Mouse (Mus musculus) thymus, postnatal 25 days (tissue): ENCODE results near the gene Vwa8.

Experiments used
- DNase-seq: peaks from one replicate; pipeline ENCODE4 v3.0.0; 2022

Vwa8 gene

DNA sequence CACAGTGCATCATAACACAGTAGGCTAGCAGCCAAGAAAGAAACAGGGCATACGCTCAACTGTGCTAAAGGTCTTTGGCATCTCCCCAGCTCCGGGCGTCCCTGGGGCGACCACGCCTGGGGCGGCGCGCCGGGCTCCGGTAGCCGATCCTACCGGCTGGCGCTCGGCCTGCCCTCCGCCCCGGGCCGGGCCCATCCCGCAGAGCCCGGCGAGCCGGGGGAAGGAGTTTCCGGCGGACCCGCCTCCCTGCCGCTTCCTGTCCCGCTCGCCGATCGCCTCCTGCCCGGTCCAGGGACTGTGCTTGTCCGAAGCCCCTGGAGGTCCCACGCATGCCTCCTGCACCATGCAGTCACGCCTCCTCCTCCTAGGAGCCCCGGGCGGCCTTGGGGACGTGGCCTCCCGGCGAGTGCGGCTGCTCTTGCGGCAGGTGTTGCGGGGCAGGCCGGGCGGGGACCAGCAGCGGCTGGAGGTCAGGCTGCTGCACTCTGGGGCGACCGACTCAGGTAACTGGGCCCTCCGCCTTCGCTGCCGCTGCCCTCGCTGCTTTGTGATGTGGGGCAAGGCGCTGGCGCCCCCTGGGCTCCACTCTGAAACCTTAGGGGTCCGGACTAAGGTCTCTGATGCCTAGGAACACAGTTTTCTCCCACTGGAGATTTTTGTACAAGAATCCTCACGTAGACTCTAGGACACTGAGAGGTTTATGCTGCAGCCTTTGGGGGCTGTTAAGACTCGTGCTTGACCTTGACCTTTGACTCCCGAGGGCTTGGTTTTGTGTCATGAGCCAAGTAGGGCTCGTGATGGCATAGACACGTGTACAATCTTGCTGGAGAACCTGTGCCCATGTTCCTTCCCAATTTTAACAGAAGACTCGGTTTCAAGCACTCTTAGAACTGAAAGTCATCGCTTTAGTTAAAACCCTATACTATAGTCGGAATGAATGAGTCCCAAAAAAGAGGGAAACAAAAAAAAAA, at the start of gene Vwa8:
Gene Vwa8 (plus strand): TSS at position 112 of the 971 bp plus-strand sequence.
- peak; percentile 81 for DNase-seq

DNA sequence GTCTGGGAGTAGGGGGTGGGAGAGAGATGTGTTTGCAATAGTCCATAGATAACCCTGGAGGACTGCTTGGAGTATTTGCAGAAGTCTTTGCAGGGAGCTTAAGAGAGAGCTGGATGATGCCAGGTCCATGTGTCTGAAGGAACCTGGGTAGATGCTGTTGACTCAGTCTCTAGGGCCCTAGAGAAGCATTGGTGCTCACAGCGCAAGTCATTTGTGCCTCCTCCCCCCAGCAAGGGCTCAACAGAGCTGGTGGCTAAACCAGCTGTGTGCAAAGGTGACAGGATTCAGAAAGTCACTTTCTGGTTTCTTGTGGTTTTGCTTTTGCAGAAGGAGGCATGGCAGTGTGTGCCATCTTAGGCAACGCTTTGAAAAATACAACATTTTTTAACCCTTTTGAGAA, 46.5 kb upstream of the Vwa8 start:
- peak; percentile 46 for DNase-seq

DNA sequence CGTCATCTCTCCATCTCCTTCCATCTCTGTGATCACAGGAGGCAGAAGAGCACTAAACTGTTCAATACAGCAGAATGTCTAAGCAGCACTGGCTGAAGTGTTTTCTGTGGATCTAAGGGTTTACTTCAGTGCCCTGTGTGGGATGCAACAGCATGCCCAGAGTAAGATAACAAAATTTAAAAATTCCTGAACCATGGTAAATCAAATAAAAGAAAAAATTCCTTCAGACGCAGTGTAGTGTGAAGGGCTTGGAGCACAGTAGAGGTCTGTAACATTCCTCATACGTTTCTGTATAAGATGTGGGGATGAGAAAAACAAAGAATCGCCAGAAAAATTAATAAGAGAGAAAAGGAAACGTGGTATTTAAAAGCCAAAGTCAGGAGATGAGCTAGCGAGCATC, 44.9 kb upstream of the Vwa8 start:
- DNase-seq: no peak

DNA sequence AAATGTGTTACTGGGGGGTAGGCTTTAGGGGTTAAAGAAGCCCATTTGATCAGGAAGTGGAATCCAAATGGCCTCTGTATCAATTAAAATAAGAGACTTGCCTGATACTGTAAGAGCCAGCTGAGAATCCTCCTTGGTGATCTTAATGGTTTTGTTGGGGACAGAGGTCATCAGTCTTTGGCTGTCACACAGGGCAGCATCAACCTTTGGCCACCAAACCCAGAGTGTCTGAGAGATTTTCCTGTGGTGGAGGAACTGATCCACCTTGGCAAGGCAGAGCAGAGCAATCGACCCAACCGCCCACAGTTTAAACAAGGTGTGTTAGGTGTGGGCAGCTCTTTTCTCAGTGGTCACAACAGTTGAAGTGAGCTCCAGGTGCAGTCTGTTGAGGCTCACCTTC, 36.0 kb upstream of the Vwa8 start:
- no peak for DNase-seq

DNA sequence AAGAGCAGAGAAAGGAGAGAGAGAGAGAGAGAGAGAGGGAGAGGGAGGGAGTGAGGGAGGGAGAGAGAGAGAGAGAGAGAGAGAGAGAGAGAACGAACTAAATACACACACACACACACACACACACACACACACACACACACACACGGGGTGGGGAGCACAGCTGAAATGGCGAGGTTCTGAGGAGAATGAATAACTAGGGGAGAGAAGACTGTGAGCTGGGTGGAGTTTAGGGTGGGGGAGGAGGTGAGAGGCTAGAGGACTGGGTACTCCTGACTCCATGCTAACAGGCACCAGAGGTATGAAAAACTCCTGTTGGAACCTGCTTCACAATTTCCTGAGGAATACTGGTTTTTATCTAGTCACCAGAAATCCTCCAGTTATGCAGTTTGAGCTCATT, 32.4 kb upstream of the Vwa8 start:
- DNase-seq: no peak

DNA sequence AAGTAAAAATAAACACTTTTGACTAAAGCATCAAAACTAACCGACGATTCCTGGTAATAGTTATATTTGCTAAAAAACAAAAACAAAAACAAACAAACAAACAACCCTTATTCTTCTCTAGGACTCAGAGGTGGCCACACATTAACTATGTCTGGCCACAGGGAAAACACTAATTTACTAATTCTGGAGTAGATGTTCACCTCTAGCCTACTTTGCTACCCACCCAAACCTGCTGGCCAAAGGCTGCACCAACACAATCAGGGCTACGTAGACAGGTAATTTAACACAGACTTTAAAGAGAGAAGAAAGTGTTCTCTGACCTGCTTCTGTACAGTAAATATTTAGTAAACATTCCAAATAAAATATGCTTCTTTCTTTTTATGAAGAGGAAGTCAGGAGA, 31.2 kb upstream of the Vwa8 start:
- DNase-seq: no peak

DNA sequence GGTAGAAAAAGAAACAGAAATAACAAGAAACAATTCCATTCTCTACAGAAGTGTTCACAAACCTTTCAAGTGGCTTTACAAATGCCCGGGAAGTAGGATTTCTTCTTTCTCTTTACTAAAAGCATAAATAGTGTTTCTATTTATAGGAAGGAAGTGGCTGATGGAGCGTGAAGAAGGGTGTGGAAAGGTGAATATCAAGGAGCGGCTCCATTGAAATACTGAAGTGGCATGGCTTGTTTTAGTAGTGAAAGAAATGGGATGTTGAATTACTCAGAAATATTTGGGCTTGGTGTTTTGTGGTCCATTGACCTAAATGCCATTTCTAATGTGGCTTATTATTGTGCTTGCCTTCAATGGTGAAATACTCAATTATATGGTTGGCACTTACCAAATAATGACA, 30.4 kb upstream of the Vwa8 start:
- DNase-seq: no peak

DNA sequence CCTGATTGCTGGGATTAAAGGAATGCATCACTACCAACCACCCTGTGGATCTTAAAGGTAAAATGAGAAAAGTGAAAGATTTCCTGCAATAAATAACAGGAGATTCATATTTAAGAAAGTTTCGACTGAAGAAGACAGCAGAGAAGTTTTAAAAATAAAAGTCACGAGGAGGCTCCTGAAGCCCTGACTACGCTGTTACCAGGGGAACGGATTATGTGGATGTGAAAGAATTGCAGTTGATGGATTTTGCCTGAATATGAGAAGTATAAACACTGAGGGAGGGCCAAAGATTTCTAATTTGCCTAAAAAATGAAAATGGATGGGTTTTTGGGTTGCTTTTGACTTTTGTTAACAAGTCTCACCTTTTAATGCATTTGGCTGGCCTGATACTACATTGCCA, 24.8 kb upstream of the Vwa8 start:
- no peak for DNase-seq

DNA sequence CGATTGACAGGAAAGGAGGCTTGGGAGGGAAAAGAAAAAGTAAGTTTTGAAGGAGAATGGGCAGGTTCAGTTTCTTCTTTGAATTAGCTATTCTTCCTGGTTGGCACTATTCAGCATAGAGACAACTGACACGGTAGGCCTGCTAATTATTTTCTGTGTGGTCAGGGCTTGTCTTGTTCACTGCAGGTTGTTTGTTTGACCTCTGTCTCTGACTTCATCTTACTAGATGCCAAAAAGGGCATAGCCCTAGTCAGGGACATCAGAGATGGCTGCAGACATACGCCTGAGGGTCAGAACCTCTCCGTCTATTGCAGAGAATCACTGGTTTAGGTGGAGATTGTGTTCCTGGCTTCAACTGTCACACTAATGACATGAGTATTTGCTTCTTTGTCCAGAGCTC, 24.3 kb upstream of the Vwa8 start:
- DNase-seq: no peak

DNA sequence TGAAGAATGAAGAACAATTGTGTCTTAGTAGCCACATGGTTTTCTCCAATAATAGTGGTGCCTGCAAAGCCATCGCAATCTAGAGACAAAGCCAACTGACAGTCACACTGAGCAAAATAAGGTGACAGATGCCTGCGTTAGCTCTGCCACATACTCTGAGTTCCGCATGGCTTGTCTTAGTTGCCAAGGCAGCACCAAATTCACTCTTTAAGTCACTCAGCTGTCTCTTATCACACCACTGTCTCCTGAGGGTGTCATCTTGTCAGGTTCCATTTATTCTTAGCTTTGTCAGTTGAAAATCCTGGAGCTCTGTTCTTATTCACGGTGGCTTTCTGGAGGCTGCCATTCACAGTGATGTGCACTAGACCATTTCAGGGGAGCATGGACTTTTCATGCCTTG, 17.7 kb upstream of the Vwa8 start:
- no peak for DNase-seq

DNA sequence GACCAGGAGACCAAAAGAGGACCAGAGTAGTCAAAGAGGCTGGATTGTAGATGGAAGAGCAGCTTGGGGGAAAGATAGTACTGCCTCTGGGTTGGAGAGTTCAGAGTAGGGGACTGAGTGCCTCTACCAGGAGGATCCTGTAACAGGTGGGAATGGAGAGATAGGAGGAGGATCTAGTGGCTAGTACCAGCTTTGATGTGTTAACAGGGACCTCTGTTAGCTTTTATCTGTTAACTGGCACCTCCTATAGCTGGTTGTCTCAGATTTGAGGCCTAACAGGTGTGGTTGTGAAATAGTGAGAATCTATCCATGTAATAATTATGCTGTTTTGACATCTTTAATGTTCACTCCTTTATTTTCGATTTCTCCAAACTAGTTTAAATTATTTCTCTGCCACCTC, 904 bp upstream of the Vwa8 start:
- no peak for DNase-seq

DNA sequence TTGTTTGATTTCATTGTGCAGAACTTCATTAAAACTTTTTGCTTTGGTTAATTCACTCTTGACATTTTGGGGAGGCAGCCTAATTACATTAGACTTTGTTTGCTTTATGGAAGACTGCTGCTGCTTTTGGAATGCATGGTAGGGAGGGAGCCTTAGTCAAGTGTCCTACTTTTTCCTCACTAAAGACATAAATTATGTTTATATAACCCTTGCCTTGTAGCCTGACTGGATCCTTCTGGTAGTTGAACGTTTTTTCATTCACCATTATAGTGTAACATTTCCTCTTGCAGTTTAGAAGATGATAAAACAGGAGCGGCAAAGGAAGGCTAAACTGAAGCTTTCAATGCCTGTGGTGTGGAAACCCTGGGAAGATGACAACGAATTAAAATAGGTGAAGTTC, 375 bp upstream of the Vwa8 start:
- DNase-seq: no peak

DNA sequence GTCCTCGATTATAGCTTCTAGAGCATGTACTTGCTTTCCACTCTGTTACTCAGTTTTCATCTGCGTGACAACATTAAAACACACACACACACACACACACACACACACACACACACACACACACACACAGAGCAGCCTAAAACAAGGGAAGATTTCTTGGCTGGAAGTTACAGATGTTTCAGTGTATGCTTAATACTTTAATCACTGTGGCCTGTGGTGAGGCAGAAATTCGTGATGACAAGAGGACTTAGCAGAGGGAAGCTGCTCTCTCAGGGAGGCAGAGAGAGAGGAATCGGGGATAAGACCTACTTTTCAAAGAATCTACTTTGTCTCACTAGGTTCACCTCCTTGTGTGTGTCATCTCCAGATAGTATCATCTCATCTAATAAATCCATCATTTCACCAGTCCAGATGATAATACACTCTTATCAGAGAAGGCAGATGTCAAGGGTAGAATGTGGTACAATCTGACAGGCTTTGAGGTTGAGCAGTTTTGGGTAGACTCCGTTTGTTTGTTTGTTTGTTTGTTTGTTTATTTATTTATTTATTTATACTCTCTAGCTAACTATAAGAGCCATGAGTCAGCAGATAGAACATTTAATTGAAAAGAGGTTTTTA, 1.2 kb downstream of the Vwa8 start:
- no peak for DNase-seq

DNA sequence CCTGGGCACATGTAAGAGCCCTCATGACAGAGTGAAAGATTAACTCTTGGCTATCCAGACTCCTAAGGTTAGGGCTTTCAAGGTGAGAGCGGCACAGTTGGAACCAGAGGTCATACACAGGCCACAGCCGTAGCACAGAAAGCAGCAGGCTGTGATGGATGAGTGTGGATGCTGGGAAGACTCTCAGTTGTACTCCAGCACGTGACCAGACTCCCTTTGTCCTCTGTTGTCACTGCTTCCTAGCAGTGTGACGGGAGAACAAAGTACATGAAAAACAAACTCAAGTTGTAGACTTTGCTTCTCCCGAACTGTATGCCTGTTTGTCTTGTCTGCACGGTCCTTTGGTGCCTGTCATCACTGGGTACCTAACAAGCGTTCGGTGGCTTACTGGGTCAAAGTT, 1.8 kb downstream of the Vwa8 start:
- no peak for DNase-seq

DNA sequence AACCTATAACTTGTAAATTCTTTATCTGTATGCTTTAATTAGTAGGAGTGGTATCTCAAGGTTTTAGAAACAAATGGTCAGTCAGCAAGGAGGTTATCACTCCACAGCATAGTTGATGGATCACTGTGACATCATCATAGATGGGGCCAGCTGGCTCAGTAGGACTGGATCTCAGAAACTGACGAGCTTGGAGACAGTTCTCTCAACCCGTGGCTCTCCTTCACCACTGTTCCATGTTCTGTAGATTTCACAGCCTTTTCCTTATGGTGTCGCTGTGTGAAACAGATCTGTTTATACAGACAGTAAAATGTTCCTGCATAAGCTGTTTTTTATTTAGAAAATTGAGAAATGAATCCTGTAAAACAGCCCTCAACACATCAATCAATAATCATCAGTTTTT, 2.5 kb downstream of the Vwa8 start:
- DNase-seq: no peak

DNA sequence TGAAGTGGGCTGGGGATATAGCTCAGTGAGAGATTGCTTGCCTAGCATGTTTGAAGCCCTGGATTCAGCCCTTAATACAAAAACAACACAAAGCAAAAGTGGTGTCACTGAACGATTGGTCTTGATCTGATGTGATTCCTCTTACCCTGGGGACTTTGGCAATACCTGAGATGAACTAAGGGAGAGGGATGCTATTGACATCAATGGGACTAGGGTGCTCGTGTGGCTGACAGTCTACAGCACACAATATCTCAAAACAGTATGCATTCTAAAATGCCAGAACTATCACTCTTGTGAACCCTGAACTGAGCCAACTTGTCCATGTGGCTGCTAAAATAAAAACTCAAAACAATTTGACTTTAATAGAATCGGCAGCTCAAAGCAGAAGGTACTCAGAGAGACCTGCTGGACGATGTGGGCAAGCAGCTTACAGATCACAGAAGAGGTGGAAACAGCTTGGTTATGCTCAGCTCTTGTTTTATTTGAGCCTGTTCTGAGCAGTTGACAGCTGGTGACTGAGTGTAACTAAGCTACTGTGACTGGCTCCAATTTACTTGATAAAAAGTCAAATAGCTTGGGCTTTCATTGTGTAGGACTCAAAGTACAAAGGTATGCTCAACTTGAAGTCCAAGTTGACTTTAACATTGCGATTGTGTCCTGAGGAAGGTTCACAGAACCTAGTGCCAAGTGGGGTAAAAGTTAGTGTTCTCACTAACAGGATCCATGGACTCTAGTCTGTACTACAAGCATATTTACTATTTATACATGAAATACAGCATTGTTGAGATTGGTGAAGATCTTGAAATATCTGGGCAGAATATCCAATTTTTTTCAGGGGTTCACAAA, 3.8 kb downstream of the Vwa8 start:
- no peak for DNase-seq

DNA sequence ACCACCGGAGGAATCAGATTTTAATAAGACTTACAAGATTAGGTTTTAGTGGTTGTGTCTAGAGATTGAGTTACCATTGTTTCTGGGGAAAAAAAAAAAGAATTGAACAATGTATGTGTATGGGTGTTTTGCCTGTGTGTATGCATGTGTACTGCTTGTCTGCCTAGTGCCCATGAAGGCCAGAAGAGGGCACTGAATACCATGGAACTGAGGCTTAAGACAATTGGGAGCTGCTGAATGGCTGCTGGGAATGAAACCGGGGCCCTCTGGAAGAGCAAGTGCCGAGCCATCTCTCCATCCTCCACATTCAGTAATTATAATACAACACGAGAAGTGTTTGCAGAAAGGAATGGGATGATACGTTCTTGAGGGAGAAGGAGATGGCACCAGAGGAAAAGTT, 12.3 kb downstream of the Vwa8 start:
- no peak for DNase-seq

DNA sequence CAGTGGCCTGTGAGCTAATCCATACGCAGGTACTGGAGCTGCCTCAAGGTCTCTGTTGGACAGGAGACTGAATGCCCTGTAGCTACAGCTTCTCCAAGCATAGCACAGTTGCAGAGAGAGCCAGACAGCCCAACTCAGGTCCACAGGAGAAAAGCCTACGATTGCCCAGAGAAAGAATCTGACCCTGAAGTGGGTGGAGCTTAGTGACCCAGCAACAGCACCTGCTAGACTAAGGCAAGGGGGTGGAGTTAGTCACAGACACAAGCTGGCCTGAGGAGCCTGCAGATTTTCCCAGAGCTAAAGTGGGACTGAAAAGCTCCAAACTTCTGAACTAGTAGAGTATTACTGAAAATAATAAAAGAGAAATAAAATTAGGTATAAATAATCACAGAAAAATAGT, 21.2 kb downstream of the Vwa8 start:
- no peak for DNase-seq

DNA sequence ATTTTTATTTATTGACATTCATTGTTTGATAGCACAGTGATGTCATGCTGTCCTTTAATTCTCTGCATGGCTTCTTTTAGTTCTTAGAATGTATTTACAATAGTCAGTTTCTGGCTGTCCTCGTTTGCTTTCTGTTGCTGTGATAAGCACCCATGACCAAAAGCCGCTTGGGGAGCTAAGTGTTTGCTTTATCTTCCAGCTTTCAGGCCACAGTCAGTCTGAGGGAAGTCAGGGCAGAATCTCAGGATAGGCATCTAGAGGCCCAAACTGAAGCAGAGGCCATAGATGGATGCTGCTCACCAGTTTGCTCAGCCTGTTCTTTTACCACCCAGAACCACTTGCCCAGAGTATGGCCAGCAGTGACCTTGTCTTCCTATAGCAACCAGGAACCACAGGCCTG, 28.3 kb downstream of the Vwa8 start:
- no peak for DNase-seq

DNA sequence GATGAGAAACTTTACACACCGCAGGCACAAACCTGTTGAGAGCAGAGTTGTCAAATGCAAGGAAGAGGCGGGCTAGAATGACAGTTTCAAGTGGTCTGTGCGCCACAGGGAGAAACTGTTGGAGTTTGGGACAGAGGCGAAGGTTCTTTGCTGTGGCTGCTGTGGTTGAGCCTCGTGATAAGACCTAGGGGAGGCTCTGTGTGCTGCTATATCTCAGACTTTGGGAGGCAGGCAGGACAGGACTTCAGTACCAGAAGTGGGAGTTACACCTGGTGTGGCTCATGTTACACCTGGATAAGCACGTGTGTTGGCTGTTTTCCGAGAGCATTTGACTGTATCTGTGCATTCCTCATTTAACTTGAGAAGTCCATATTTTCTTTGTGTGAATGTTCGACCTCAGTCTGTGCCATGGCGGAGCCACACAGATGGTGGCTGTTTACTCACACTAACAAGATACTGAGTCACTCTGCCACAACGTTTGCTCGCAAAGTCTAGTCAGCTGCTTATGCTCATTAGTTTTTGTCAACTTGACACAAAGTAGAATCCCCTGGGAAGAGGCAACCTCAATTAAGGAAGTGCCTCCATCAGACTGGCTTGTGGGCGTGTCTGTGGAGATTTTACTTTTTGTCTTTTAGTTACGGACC, 29.7 kb downstream of the Vwa8 start:
- no peak for DNase-seq

DNA sequence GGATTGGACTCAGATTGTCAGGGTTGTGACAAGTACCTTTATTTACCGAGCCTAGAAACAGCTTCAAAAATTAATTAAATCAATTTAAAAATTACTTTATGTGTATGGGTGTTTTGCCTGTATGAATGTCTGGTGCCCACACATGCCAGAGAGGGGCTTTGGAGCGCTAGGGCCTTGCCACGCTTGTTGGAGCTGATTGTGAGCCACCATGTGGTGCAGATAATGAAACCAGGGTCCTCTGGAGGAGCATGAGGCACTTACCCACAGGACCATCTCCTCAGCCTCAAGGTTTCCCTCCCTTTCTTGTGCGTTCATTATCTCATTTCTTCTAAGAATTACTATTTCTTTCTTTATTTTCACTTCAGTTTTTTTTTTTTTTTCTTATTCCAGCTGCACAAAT, 32.0 kb downstream of the Vwa8 start:
- DNase-seq: no peak

DNA sequence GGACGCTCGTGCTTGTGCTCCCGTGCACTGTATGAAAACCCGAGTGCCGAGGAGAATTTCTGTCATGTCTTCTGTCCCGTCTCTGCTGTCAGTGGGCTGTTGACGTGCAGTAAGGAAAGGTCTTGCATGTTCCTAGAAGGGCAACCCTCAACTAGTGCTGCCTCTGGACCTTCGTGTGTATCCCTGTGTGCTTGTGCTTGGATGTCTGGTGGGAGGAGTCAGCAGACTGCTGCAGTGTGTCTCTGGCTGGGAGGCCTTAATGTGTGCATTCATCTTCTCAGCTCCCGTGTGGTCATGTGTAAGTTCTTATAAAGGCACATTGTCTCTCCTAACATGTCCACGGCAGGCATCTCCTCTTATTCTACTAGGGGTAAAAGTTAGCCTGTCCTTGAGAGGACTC, 32.7 kb downstream of the Vwa8 start:
- no peak for DNase-seq

DNA sequence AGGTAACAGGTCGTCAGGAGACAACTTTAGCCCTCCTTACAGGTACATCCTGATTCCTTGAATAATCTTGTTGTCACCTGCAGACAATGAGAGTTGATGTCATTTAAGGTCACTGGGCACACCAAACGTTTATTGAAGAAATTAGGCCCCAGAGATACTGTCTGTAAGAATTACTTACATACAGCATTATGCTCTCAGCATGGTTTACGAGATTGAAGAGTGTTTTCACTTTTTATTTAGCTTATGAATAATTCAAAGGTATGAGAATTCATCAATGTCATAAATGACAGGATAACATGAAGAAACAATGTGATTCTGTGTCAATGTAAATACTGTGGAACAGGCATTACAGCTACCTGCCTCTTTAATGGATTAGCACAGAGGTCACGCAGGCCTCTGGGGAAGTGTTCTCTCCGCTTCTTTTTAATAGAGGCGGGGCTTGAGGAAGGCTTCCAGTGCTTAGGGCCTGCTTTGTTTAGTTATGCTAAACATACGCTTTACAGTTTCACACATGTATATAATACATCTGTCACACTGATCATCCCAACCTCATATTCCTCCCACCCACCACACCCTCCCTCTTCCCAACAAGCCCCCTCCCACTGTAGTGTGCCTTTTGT, 37.2 kb downstream of the Vwa8 start:
- DNase-seq: no peak
